Mouse (Mus musculus) cerebellum, adult 2 months (tissue): ENCODE results near the gene Mast1. TPM values are rescaled to one million over a fixed set of nuclear protein-coding genes. Genes with fewer than 3 reads are reported as not detected.

Experiments
- DNase-seq, 2 experiments: peaks; one replicate each; pipeline ENCODE4 v3.0.0; 2021
- H3K27ac ChIP-seq: fragments of 200-500 bp; 2 replicates; pipeline ENCODE4 v1.5.1; 2012; ENCODE audit warnings: low read length, control low read depth, inconsistent platforms; ENCODE audit not compliant: insufficient read depth
- H3K27me3 ChIP-seq: fragments of 200-500 bp; 2 replicates; pipeline ENCODE4 v1.6.1; 2012; ENCODE audit warnings: inconsistent platforms, mild to moderate bottlenecking, low read length, moderate library complexity; ENCODE audit not compliant: control insufficient read depth, insufficient read depth
- H3K4me1 ChIP-seq: fragments of 200-500 bp; 2 replicates; pipeline ENCODE4 v1.6.1; 2011; ENCODE audit warnings: low read length; ENCODE audit not compliant: control insufficient read depth, insufficient read depth
- H3K4me3 ChIP-seq: fragments of 200-500 bp; replicated peaks from 2 replicates; pipeline ENCODE3; 2011; ENCODE audit warnings: mild to moderate bottlenecking, low read depth, low read length, control low read depth; ENCODE audit not compliant: insufficient read depth
- CTCF ChIP-seq: fragments of 200-500 bp; IDR thresholded peaks from 2 replicates; pipeline ENCODE4 v1.5.1; 2011; ENCODE audit warnings: low read depth, mild to moderate bottlenecking, control low read depth, low read length, moderate library complexity, borderline replicate concordance; ENCODE audit not compliant: insufficient read depth
- POLR2A ChIP-seq: fragments of 200-500 bp; IDR thresholded peaks from 2 replicates; pipeline ENCODE4 v1.6.1; 2011; ENCODE audit warnings: low read length, control low read depth, borderline replicate concordance; ENCODE audit not compliant: insufficient read depth
- WGBS: fragments of 180-500 bp; shearing (Covaris S2); methylation state at CpG from one replicate; pipeline ENCODE4 v1.1.7; 2018; 5-methylcytosine and 5-hydroxymethylcytosine counted together
- polyA plus RNA-seq: library from polyadenylated mRNA; depleted of rRNA; stranded (reverse); fragments of >200 nt; gene quantifications from 2 replicates; pipeline ENCODE4 v1.2.3, GENCODE M21; 2012

The Mast1 gene
- polyA plus RNA-seq, 1 experiment: 115 TPM

GRCm38 (mm10) chr8:84980622-84981358 is 43.6 kb upstream of the Mast1 start:
- peaks cover 3% of the 10 kb centered on the region; the same call in 1 of the 2 replicates for H3K4me1 ChIP-seq
- no peaks in the 10 kb centered on the region for H3K27me3 ChIP-seq
- peak; percentile 57 to 64 for DNase-seq
- no peak overlapping the region for H3K4me3 ChIP-seq
- no peak overlapping the region for H3K27ac ChIP-seq
- TF ChIP-seq CTCF: no peak
- no peak for TF ChIP-seq POLR2A
- 32% methylated on average over 11 of the region's 11 CpGs for WGBS

- Histone ChIP-seq H3K4me3 (peak overlapping the region; percentile 55), H3K4me1 (peaks cover 3% of the 10 kb centered on the region; the same call in 1 of the 2 replicates)
Measured at GRCm38 (mm10) chr8:84979599-84980421, 42.7 kb upstream of the Mast1 start.

GRCm38 (mm10) chr8:84978248-84978940 is 41.2 kb upstream of the Mast1 start, which contains the start of gene Junb:
Gene Junb, minus strand, starts transcription at chr8:84978718.
- H3K27ac ChIP-seq: peak within 1 kb of the TSS; percentile 82
- peak; percentile 91 to 94 for DNase-seq
- TF ChIP-seq CTCF (no peak), POLR2A (peak; percentile 99)
- under 1% methylated on average over 63 of the region's 63 CpGs for WGBS
- peak within 1 kb of the TSS; percentile 54 for H3K4me3 ChIP-seq
- no peaks in the 10 kb centered on the region for H3K27me3 ChIP-seq
- peaks cover 3% of the 10 kb centered on the region for H3K4me1 ChIP-seq

More at GRCm38 (mm10) chr8:84979599-84980421, 42.7 kb upstream of the Mast1 start:
- no peak for TF ChIP-seq POLR2A
- no peak for TF ChIP-seq CTCF
- H3K27ac ChIP-seq: peak overlapping the region; percentile 4; the same call in 1 of the 2 replicates
- DNase-seq: peak; percentile 90 to 91
- no peaks in the 10 kb centered on the region for H3K27me3 ChIP-seq
- WGBS: 4% methylated on average over 42 of the region's 42 CpGs

GRCm38 (mm10) chr8:84977435-84978247 is 40.5 kb upstream of the Mast1 start:
- H3K4me3 ChIP-seq: peak overlapping the region; percentile 54
- TF ChIP-seq CTCF (no peak), POLR2A (no peak)

GRCm38 (mm10) chr8:84976763-84977434 is 39.7 kb upstream of the Mast1 start:
- Histone ChIP-seq H3K27ac (peak overlapping the region; percentile 24; the same call in 1 of the 2 replicates), H3K4me1 (peaks cover 3% of the 10 kb centered on the region), H3K4me3 (peak overlapping the region; percentile 54), H3K27me3 (no peaks in the 10 kb centered on the region)
- under 1% methylated on average over 25 of the region's 25 CpGs for WGBS
- DNase-seq: no peak
- no peak for TF ChIP-seq CTCF
- 0 out of 2 replicates have a peak, but pooled peaks have one; percentile 58 for TF ChIP-seq POLR2A

More at GRCm38 (mm10) chr8:84977435-84978247, 40.5 kb upstream of the Mast1 start:
- Histone ChIP-seq H3K27ac (peak overlapping the region; percentile 82), H3K4me1 (peaks cover 3% of the 10 kb centered on the region), H3K27me3 (no peaks in the 10 kb centered on the region)
- WGBS: under 1% methylated on average over 70 of the region's 70 CpGs
- DNase-seq: peak; percentile 59 to 63

- peak; percentile 96 for DNase-seq
- Histone ChIP-seq H3K27ac (no peak overlapping the region; the same call in 1 of the 2 replicates), H3K4me1 (peaks cover 2% of the 10 kb centered on the region), H3K4me3 (peak overlapping the region; percentile 46), H3K27me3 (no peaks in the 10 kb centered on the region)
- no peak; the same call in 1 of the 2 replicates for TF ChIP-seq POLR2A
- no peak for TF ChIP-seq CTCF
- WGBS: 2% methylated on average over 61 of the region's 61 CpGs
Measured at GRCm38 (mm10) chr8:84976031-84976762, 39.0 kb upstream of the Mast1 start.
